Mouse (Mus musculus) embryo, embryonic 11.5 days (tissue): Measurements from ENCODE around the gene Trpm1.

Source experiments
- DNase-seq: peaks from one replicate; pipeline ENCODE4 v3.0.0-alpha.2; 2012; ENCODE audit warnings: low read depth, low spot score

Gene Trpm1

GRCm38 (mm10) chr7:64163890-64164289 lies 10.3 kb downstream of the Trpm1 start:
- DNase-seq: no peak

GRCm38 (mm10) chr7:64164997-64165396 lies 11.4 kb downstream of the Trpm1 start:
- DNase-seq: no peak

GRCm38 (mm10) chr7:64166025-64166424 lies 12.4 kb downstream of the Trpm1 start:
- no peak for DNase-seq

GRCm38 (mm10) chr7:64166724-64167123 lies 13.1 kb downstream of the Trpm1 start:
- no peak for DNase-seq

- no peak for DNase-seq
These were observed 25.7 kb downstream of the Trpm1 start for GRCm38 (mm10) chr7:64179310-64179709.

GRCm38 (mm10) chr7:64185203-64185931 lies 31.7 kb downstream of the Trpm1 start:
- DNase-seq: no peak

- DNase-seq: no peak
These were observed 32.3 kb downstream of the Trpm1 start for GRCm38 (mm10) chr7:64185932-64186312.

- DNase-seq: no peak
These were observed 38.8 kb downstream of the Trpm1 start for GRCm38 (mm10) chr7:64192261-64192943.

GRCm38 (mm10) chr7:64193476-64193875 lies 39.8 kb downstream of the Trpm1 start:
- DNase-seq: no peak

GRCm38 (mm10) chr7:64196114-64196513 lies 42.5 kb downstream of the Trpm1 start:
- DNase-seq: no peak

- DNase-seq: no peak
These were observed 55.1 kb downstream of the Trpm1 start for GRCm38 (mm10) chr7:64208700-64209099.

- no peak for DNase-seq
These were observed 59.2 kb downstream of the Trpm1 start for GRCm38 (mm10) chr7:64212870-64213269.

GRCm38 (mm10) chr7:64214066-64214465 lies 60.4 kb downstream of the Trpm1 start:
- DNase-seq: no peak

GRCm38 (mm10) chr7:64215613-64216012 lies 62.0 kb downstream of the Trpm1 start:
- DNase-seq: no peak

GRCm38 (mm10) chr7:64217428-64217827 lies 63.8 kb downstream of the Trpm1 start:
- DNase-seq: no peak

GRCm38 (mm10) chr7:64219765-64220164 lies 66.1 kb downstream of the Trpm1 start:
- DNase-seq: no peak

- DNase-seq: no peak
These were observed 69.6 kb downstream of the Trpm1 start for GRCm38 (mm10) chr7:64223215-64223614.

- DNase-seq: no peak
These were observed 72.9 kb downstream of the Trpm1 start for GRCm38 (mm10) chr7:64226339-64227194.

- DNase-seq: no peak
These were observed 74.0 kb downstream of the Trpm1 start for GRCm38 (mm10) chr7:64227586-64227985.

- DNase-seq: no peak
These were observed 74.7 kb downstream of the Trpm1 start for GRCm38 (mm10) chr7:64228300-64228699.

- no peak for DNase-seq
These were observed 76.3 kb downstream of the Trpm1 start for GRCm38 (mm10) chr7:64229911-64230310.

- no peak for DNase-seq
These were observed 77.4 kb downstream of the Trpm1 start for GRCm38 (mm10) chr7:64231001-64231400.
